Mouse (Mus musculus) liver, embryonic 14.5 days (tissue): ENCODE measurements at regions not wholly inside any gene's neighbourhood (a gene's known extent, or its start where the extent isn't known, plus 50 kb on each side); places are given as distances from the start of the nearest gene placed in this dataset.

Experiments
- ATAC-seq: fragments of 200-750 bp; cut with Nextera tagmentation; 2 replicates; pipeline ENCODE4 v1.8.0; 2017; ENCODE audit warnings: moderate number of reproducible peaks, mild to moderate bottlenecking, moderate library complexity; ENCODE audit not compliant: insufficient read depth
- DNase-seq, 3 experiments: peaks; one replicate each; pipeline ENCODE4 v3.0.0-alpha.2; 2012 to 2013; ENCODE audit warnings: low read depth in 3 of 3, low spot score in 3 of 3
- H3K27ac ChIP-seq: fragments of 300-500 bp; sonication (generic); 2 replicates; pipeline ENCODE4 v1.5.1; 2014; ENCODE audit warnings: moderate library complexity, mild to moderate bottlenecking, control low read depth, inconsistent platforms
- H3K27me3 ChIP-seq: fragments of 300-500 bp; sonication (generic); 2 replicates; pipeline ENCODE4 v1.6.1; 2014; ENCODE audit warnings: mild to moderate bottlenecking, low read length, moderate library complexity; ENCODE audit not compliant: control insufficient read depth, insufficient read depth
- H3K36me3 ChIP-seq: fragments of 300-500 bp; sonication (generic); replicated peaks from 2 replicates; pipeline ENCODE4 v1.6.1; 2014; ENCODE audit warnings: low read depth; ENCODE audit not compliant: control insufficient read depth, insufficient read depth
- H3K4me1 ChIP-seq, 2 experiments: fragments of 200-500 bp in 1 of 2; fragments of 300-500 bp in 1 of 2; sonication (generic) in 1 of 2; replicated peaks; 2 replicates each; pipeline ENCODE4 v1.6.1; 2012 to 2014; ENCODE audit warnings: antibody characterized with exemption in 1 of 2, inconsistent platforms in 1 of 2, low read length in 1 of 2; ENCODE audit not compliant: control insufficient read depth in 2 of 2, insufficient read depth in 2 of 2
- H3K4me2 ChIP-seq: fragments of 300-500 bp; sonication (generic); 2 replicates; pipeline ENCODE4 v1.6.1; 2014; ENCODE audit warnings: low read depth, mild to moderate bottlenecking, control low read depth, moderate library complexity
- H3K4me3 ChIP-seq, 2 experiments: fragments of 200-500 bp in 1 of 2; fragments of 300-500 bp in 1 of 2; sonication (generic) in 1 of 2; 2 replicates each; pipeline ENCODE4 v1.5.1; 2012 to 2014; ENCODE audit warnings: low read depth in 2 of 2, low read length in 2 of 2, mild to moderate bottlenecking in 2 of 2, control low read depth in 1 of 2, inconsistent platforms in 1 of 2, moderate library complexity in 1 of 2; ENCODE audit not compliant: insufficient read depth in 1 of 2
- H3K9ac ChIP-seq: fragments of 300-500 bp; sonication (generic); replicated peaks from 2 replicates; pipeline ENCODE4 v1.6.1; 2014; ENCODE audit warnings: mild to moderate bottlenecking, control low read depth, moderate library complexity
- H3K9me3 ChIP-seq: fragments of 300-500 bp; sonication (generic); 2 replicates; pipeline ENCODE4 v1.6.1; 2016; ENCODE audit warnings: low read length, mixed read lengths; ENCODE audit not compliant: control insufficient read depth
- CTCF ChIP-seq: IDR thresholded peaks from 2 replicates; pipeline ENCODE4 v1.5.1; 2016; ENCODE audit warnings: antibody characterized with exemption, low read depth, control low read depth
- EP300 ChIP-seq: IDR thresholded peaks from 2 replicates; pipeline ENCODE4 v1.6.1; 2016; ENCODE audit warnings: antibody characterized with exemption, low read depth
- WGBS: fragments of 180-500 bp; shearing (Covaris S2); extraction: QIAGEN DNeasy Blood & Tissue Kit; methylation state at CpG from one replicate; pipeline ENCODE4 v1.1.7; 2014; ENCODE audit not compliant: insufficient replicate concordance; 5-methylcytosine and 5-hydroxymethylcytosine counted together

GRCm38 (mm10) chr15:24993325-24993673, 420.3 kb downstream of the Basp1 start:
- Histone ChIP-seq H3K4me3 (no peak overlapping the region), H3K36me3 (no peaks in the 10 kb centered on the region), H3K9ac (no peak overlapping the region), H3K27me3 (no peaks in the 10 kb centered on the region), H3K4me1 (no peaks in the 10 kb centered on the region), H3K4me2 (no peak overlapping the region), H3K9me3 (no peaks in the 10 kb centered on the region), H3K27ac (no peak overlapping the region)
- WGBS: 61% methylated on average over 2 of the region's 2 CpGs
- ATAC-seq (no peak), DNase-seq (no peak)
- TF ChIP-seq EP300 (no peak), CTCF (no peak)

DNA sequence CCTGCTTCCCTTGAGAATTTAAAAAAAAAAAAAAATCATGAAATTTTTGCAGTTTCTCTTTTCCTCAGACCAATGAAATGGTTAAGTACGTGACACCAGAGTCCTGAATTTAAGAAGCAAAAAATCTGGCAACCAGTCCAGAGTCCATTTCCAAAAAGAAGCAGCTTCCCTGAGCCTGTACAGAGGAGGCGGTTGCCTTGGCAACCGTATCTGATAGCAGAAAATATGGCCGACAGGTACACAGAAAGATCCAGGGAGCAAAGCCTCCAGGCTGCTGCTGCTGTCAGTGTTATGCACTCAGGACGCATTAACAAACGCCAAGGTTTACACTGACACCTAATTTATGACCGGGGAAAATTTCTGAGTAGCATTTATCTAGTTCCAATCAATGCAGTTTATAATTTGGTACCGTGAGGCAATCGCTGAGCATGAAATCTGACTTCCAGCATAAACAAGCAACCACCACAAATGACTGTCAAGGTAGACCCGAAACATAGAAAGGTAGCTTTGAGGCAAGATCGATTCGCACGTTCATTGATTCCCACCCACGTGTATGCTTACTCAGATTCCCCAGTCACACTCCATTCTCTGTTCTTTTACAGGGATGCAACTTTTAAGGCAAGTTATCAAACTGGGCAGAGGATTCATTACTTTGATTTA, 420.8 kb downstream of the Basp1 start:
- Histone ChIP-seq H3K9me3 (no peaks in the 10 kb centered on the region), H3K4me2 (no peak overlapping the region), H3K27me3 (no peaks in the 10 kb centered on the region), H3K4me3 (no peak overlapping the region), H3K27ac (no peak overlapping the region), H3K9ac (no peak overlapping the region), H3K36me3 (no peaks in the 10 kb centered on the region), H3K4me1 (no peaks in the 10 kb centered on the region)
- DNase-seq (no peak), ATAC-seq (no peak)
- 67% methylated on average over 14 of the region's 14 CpGs for WGBS
- no peak for TF ChIP-seq EP300
- no peak for TF ChIP-seq CTCF

- ATAC-seq (no peak), DNase-seq (no peak)
- no peak overlapping the region for H3K4me2 ChIP-seq
- H3K36me3 ChIP-seq: no peaks in the 10 kb centered on the region
- no peaks in the 10 kb centered on the region for H3K27me3 ChIP-seq
- no peak overlapping the region for H3K9ac ChIP-seq
- no peaks in the 10 kb centered on the region for H3K4me1 ChIP-seq
- TF ChIP-seq CTCF (no peak), EP300 (no peak)
- no peaks in the 10 kb centered on the region for H3K9me3 ChIP-seq
- no peak overlapping the region for H3K4me3 ChIP-seq
- H3K27ac ChIP-seq: no peak overlapping the region
- WGBS: 56% methylated on average over 5 of the region's 5 CpGs
Measured at GRCm38 (mm10) chr15:24990082-24990786, 423.3 kb downstream of the Basp1 start.

DNA sequence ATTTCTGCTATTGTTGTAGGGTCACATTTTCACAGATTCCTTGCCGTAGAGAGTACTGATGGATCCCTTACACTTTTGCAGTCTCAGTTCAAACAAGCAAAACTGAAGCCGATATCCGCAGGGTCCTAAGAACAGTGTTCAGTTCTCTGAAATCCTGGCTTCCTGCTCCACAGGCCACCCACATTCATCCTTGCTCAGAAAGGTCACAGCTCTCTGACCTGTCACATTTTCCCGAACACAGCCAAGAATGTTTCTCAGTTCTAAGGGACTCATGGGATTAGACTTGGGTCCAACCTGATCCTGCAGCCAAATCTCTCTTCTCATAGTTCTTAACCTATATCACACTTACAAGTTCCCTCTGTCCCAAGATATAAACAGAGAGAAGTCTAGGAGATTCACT, 432.7 kb downstream of the Basp1 start:
- H3K9me3 ChIP-seq: no peaks in the 10 kb centered on the region
- TF ChIP-seq EP300: no peak
- TF ChIP-seq CTCF: no peak
- ATAC-seq (no peak), DNase-seq (no peak)
- H3K4me1 ChIP-seq: no peaks in the 10 kb centered on the region
- H3K36me3 ChIP-seq: no peaks in the 10 kb centered on the region
- 61% methylated on average over 4 of the region's 4 CpGs for WGBS
- H3K27me3 ChIP-seq: no peaks in the 10 kb centered on the region
- H3K4me3 ChIP-seq: no peak overlapping the region
- no peak overlapping the region for H3K9ac ChIP-seq
- no peak overlapping the region for H3K27ac ChIP-seq
- no peak overlapping the region for H3K4me2 ChIP-seq

- Histone ChIP-seq H3K27ac (no peak overlapping the region), H3K4me2 (no peak overlapping the region), H3K9ac (no peak overlapping the region), H3K4me1 (no peaks in the 10 kb centered on the region), H3K36me3 (no peaks in the 10 kb centered on the region), H3K27me3 (no peaks in the 10 kb centered on the region), H3K4me3 (no peak overlapping the region), H3K9me3 (no peaks in the 10 kb centered on the region)
- 36% methylated on average over 5 of the region's 5 CpGs for WGBS
- TF ChIP-seq EP300: no peak
- no peak for TF ChIP-seq CTCF
- DNase-seq (no peak), ATAC-seq (no peak)
Measured at GRCm38 (mm10) chr15:24972020-24972419, 441.5 kb downstream of the Basp1 start.
